Comparison of ENCODE assay signal across 10 mouse cellular contexts in genomic region chr4:120120276-120120675, GRCm38 (mm10). TPM values are rescaled to one million over a fixed set of nuclear protein-coding genes. Genes with fewer than 3 reads are reported as not detected.
DNase-seq lines count a peak whose midpoint lies in the region; ATAC-seq lines count a peak whose summit lies in the region.
"Had no signal": no experiment of that assay in that cellular context is flagged by ENCODE, and none has a peak within 500 bp of the region (broad histone marks: within the 10 kb centered on the region; RNA-seq: fewer than 3 reads in every experiment).

No protein-coding gene starts in this region.

- peak; percentile 61 to 75 for DNase-seq in left cerebral cortex, adult 18-20 months (ENCODE audit: low spot score in 2 of 2)
- no peak for DNase-seq in left cerebral cortex, adult 11 months (ENCODE audit: low spot score)
- peak; percentile 22 for DNase-seq in ES-CJ7 (ENCODE audit: low read depth, low spot score)
- DNase-seq in cerebellum, adult 18-20 months = peak; percentile 83 to 85
- peak; percentile 38 to 52 for DNase-seq in gastrocnemius, adult 8-10 months (ENCODE audit: low spot score in 2 of 2)
- DNase-seq in kidney, adult 9 months = peak; percentile 64
- DNase-seq in thymus, postnatal 0 days (ENCODE audit: low spot score) = peak; percentile 48

- ATAC-seq in megakaryocyte, adult 5-6 weeks (ENCODE audit: poor library complexity, severe bottlenecking) = peak; percentile 64

RNA-seq across cellular contexts. Expression of gene Edn2, which starts 40.7 kb away (rescaled TPM):
- not detected for total RNA-seq in left cerebral cortex, adult 18-20 months (2021)
- total RNA-seq in gastrocnemius, adult 8-10 months (2022) = not detected
- not detected in 2 replicates for total RNA-seq in megakaryocyte, adult 5-6 weeks (2015)
- total RNA-seq in megakaryocyte, adult 5-6 weeks (2017) = not detected in 2 replicates
- polyA plus RNA-seq in thymus, postnatal 0 days (2015; fragmentation: Nextera tagmentation; extraction: Ambion mirVana) = 0.69 and 0.73 TPM in 2 replicates
- total RNA-seq: adrenal gland, postnatal 4 days had no signal

RNA-seq across cellular contexts. Expression of gene AL607142.1, which starts 55.5 kb away (rescaled TPM):
- total RNA-seq in left cerebral cortex, adult 18-20 months (2021) = not detected
- not detected for total RNA-seq in gastrocnemius, adult 8-10 months (2022)
- total RNA-seq in megakaryocyte, adult 5-6 weeks (2015) = not detected in 2 replicates
- total RNA-seq in megakaryocyte, adult 5-6 weeks (2017) = not detected in 2 replicates
- polyA plus RNA-seq in thymus, postnatal 0 days (2015; fragmentation: Nextera tagmentation; extraction: Ambion mirVana) = not detected in 2 replicates
- total RNA-seq: adrenal gland, postnatal 4 days had no signal
- polyA plus RNA-seq: limb, embryonic 12.5 days had no signal
